Comparison of ENCODE assay signal across 11 mouse cellular contexts in genomic region chr8:90302951-90303350, GRCm38 (mm10). TPM values are rescaled to one million over a fixed set of nuclear protein-coding genes. Genes with fewer than 3 reads are reported as not detected.
DNase-seq lines count a peak whose midpoint lies in the region; ATAC-seq and TF ChIP-seq lines count a peak whose summit lies in the region.
"Had no signal": no experiment of that assay in that cellular context is flagged by ENCODE, and none has a peak within 500 bp of the region (broad histone marks: within the 10 kb centered on the region; RNA-seq: fewer than 3 reads in every experiment).

No protein-coding gene starts in this region.

- WGBS in hindbrain, embryonic 11.5 days: 64% methylated on average over 12 of the region's 12 CpGs
- WGBS in hindbrain, embryonic 10.5 days: 81% methylated on average over 12 of the region's 12 CpGs
- WGBS in embryonic facial prominence, embryonic 15.5 days: 47% methylated on average over 12 of the region's 12 CpGs
- 25% methylated on average over 12 of the region's 12 CpGs for WGBS in hindbrain, embryonic 15.5 days
- 22% methylated on average over 12 of the region's 12 CpGs for WGBS in midbrain, embryonic 14.5 days
- 94% methylated on average over 12 of the region's 12 CpGs for WGBS in thymus, adult 2 months

- no peak overlapping the region for H3K4me3 ChIP-seq in hindbrain, embryonic 11.5 days (ENCODE audit: low read depth, low read length)
- H3K4me3 ChIP-seq in hindbrain, embryonic 10.5 days: no peak overlapping the region
- no peak overlapping the region for H3K4me3 ChIP-seq in embryonic facial prominence, embryonic 15.5 days (replicated peaks)
- no peak overlapping the region for H3K4me3 ChIP-seq in hindbrain, embryonic 15.5 days
- H3K4me3 ChIP-seq in midbrain, embryonic 14.5 days (replicated peaks; ENCODE audit: low read depth, low read length): no peak overlapping the region
- no peak overlapping the region for H3K4me3 ChIP-seq in thymus, adult 2 months (ENCODE audit: control insufficient read depth, insufficient read depth, low read length)
- H3K4me3 ChIP-seq: erythroblast, embryonic 14.5 days; liver, embryonic 12.5 days; myocyte had no signal

- DNase-seq in hindbrain, embryonic 11.5 days (ENCODE audit: low spot score): peak; percentile 34
- no peak for DNase-seq in hindbrain, embryonic 10.5 days (ENCODE audit: low spot score)
- peak; percentile 82 for DNase-seq in midbrain, embryonic 14.5 days
- no peak for DNase-seq in thymus, adult 2 months
- DNase-seq in frontal cortex, postnatal 25 days (ENCODE audit: low spot score in 2 of 2): no peak

- no peaks in the 10 kb centered on the region for H3K27me3 ChIP-seq in hindbrain, embryonic 11.5 days (ENCODE audit: control insufficient read depth, insufficient read depth, low read length)
- no peaks in the 10 kb centered on the region for H3K27me3 ChIP-seq in hindbrain, embryonic 10.5 days (ENCODE audit: insufficient read depth, poor library complexity, severe bottlenecking)
- H3K27me3 ChIP-seq in embryonic facial prominence, embryonic 15.5 days: peaks cover 19% of the 10 kb centered on the region
- no peaks in the 10 kb centered on the region for H3K27me3 ChIP-seq in hindbrain, embryonic 15.5 days
- H3K27me3 ChIP-seq in midbrain, embryonic 14.5 days (ENCODE audit: control insufficient read depth, insufficient read depth, low read length): no peaks in the 10 kb centered on the region
- H3K27me3 ChIP-seq in thymus, adult 2 months (ENCODE audit: control insufficient read depth, insufficient read depth, low read length): no peaks in the 10 kb centered on the region
- H3K27me3 ChIP-seq: liver, embryonic 12.5 days had no signal

- no peaks in the 10 kb centered on the region; the same call in 1 of the 2 replicates for H3K36me3 ChIP-seq in hindbrain, embryonic 11.5 days (ENCODE audit: control insufficient read depth, insufficient read depth, low read length)
- H3K36me3 ChIP-seq in hindbrain, embryonic 10.5 days: peaks cover 32% of the 10 kb centered on the region
- H3K36me3 ChIP-seq in embryonic facial prominence, embryonic 15.5 days: no peaks in the 10 kb centered on the region
- no peaks in the 10 kb centered on the region for H3K36me3 ChIP-seq in hindbrain, embryonic 15.5 days
- 0 out of 2 replicates have a peak, but pooled peaks cover 3% of the 10 kb centered on the region for H3K36me3 ChIP-seq in midbrain, embryonic 14.5 days (ENCODE audit: control insufficient read depth, insufficient read depth, low read length)
- H3K36me3 ChIP-seq in thymus, adult 2 months (ENCODE audit: control insufficient read depth, insufficient read depth, low read length): no peaks in the 10 kb centered on the region
- H3K36me3 ChIP-seq: liver, embryonic 12.5 days had no signal

- no peak overlapping the region for H3K9ac ChIP-seq in hindbrain, embryonic 11.5 days (ENCODE audit: low read depth, low read length)
- no peak overlapping the region for H3K9ac ChIP-seq in embryonic facial prominence, embryonic 15.5 days
- H3K9ac ChIP-seq in hindbrain, embryonic 15.5 days: no peak overlapping the region
- H3K9ac ChIP-seq in midbrain, embryonic 14.5 days (replicated peaks; ENCODE audit: low read length): peak overlapping the region; percentile 34; the same call in 1 of the 2 replicates
- H3K9ac ChIP-seq: liver, embryonic 12.5 days had no signal

- TF ChIP-seq POLR2A in thymus, adult 2 months (IDR thresholded peaks at IDR 0.05; ENCODE audit: control insufficient read depth, extremely low read depth, insufficient read depth, low read length, poor library complexity): no peak

- no peak overlapping the region for H3K4me2 ChIP-seq in hindbrain, embryonic 11.5 days (replicated peaks; ENCODE audit: low read depth, low read length)
- 0 out of 2 replicates have a peak overlapping the region, but pooled peaks have one; percentile 22 for H3K4me2 ChIP-seq in embryonic facial prominence, embryonic 15.5 days (replicated peaks)
- H3K4me2 ChIP-seq in hindbrain, embryonic 15.5 days: peak overlapping the region; percentile 35
- peak overlapping the region; percentile 41 for H3K4me2 ChIP-seq in midbrain, embryonic 14.5 days (ENCODE audit: low read length)
- H3K4me2 ChIP-seq: liver, embryonic 12.5 days had no signal

- H3K4me1 ChIP-seq in hindbrain, embryonic 11.5 days (replicated peaks; ENCODE audit: control insufficient read depth, insufficient read depth, low read length): peaks cover 4% of the 10 kb centered on the region
- H3K4me1 ChIP-seq in hindbrain, embryonic 10.5 days (replicated peaks): peaks cover 38% of the 10 kb centered on the region
- peaks cover 26% of the 10 kb centered on the region for H3K4me1 ChIP-seq in embryonic facial prominence, embryonic 15.5 days
- H3K4me1 ChIP-seq in hindbrain, embryonic 15.5 days (replicated peaks): peaks cover 44% of the 10 kb centered on the region
- H3K4me1 ChIP-seq in midbrain, embryonic 14.5 days (ENCODE audit: control insufficient read depth, insufficient read depth, low read length): peaks cover 60% of the 10 kb centered on the region
- H3K4me1 ChIP-seq in thymus, adult 2 months (replicated peaks; ENCODE audit: control insufficient read depth, insufficient read depth, low read length): no peaks in the 10 kb centered on the region
- H3K4me1 ChIP-seq: liver, embryonic 12.5 days had no signal

- no peaks in the 10 kb centered on the region for H3K9me3 ChIP-seq in hindbrain, embryonic 11.5 days (ENCODE audit: control insufficient read depth, low read length)
- 0 out of 2 replicates have a peak, but pooled peaks cover 8% of the 10 kb centered on the region for H3K9me3 ChIP-seq in hindbrain, embryonic 10.5 days
- H3K9me3 ChIP-seq in embryonic facial prominence, embryonic 15.5 days (replicated peaks): no peaks in the 10 kb centered on the region; the same call in 1 of the 2 replicates
- 0 out of 2 replicates have a peak, but pooled peaks cover 2% of the 10 kb centered on the region for H3K9me3 ChIP-seq in hindbrain, embryonic 15.5 days
- H3K9me3 ChIP-seq in midbrain, embryonic 14.5 days (ENCODE audit: control insufficient read depth, low read length): no peaks in the 10 kb centered on the region

- no peak overlapping the region for H3K27ac ChIP-seq in hindbrain, embryonic 11.5 days (ENCODE audit: low read depth, low read length)
- no peak overlapping the region for H3K27ac ChIP-seq in hindbrain, embryonic 10.5 days
- H3K27ac ChIP-seq in embryonic facial prominence, embryonic 15.5 days (replicated peaks): peak overlapping the region; percentile 30; the same call in 1 of the 2 replicates
- H3K27ac ChIP-seq in hindbrain, embryonic 15.5 days (replicated peaks): peak overlapping the region; percentile 76
- peak overlapping the region; percentile 78 for H3K27ac ChIP-seq in midbrain, embryonic 14.5 days (replicated peaks; ENCODE audit: low read depth, low read length)
- H3K27ac ChIP-seq in thymus, adult 2 months (ENCODE audit: control insufficient read depth, insufficient read depth, low read length): no peak overlapping the region
- H3K27ac ChIP-seq: liver, embryonic 12.5 days had no signal

- ATAC-seq in hindbrain, embryonic 11.5 days (ENCODE audit: low FRiP score): 0 out of 2 replicates have a peak, but pooled peaks have one; percentile 51
- no peak for ATAC-seq in embryonic facial prominence, embryonic 15.5 days (ENCODE audit: insufficient number of reproducible peaks, low FRiP score, low TSS enrichment, low read depth)
- ATAC-seq in hindbrain, embryonic 15.5 days (ENCODE audit: low FRiP score, low read depth): no peak
- peak; percentile 57; the same call in 1 of the 2 replicates for ATAC-seq in midbrain, embryonic 14.5 days (ENCODE audit: low FRiP score, low TSS enrichment)
- no peak for ATAC-seq in granulocyte monocyte progenitor cell, adult 5-6 weeks (replicated peaks; ENCODE audit: poor library complexity, severe bottlenecking)
- ATAC-seq: liver, embryonic 12.5 days had no signal

- TF ChIP-seq CTCF in thymus, adult 2 months (IDR thresholded peaks at IDR 0.05; ENCODE audit: borderline replicate concordance, control insufficient read depth, extremely low read depth, insufficient read depth, low read length, poor library complexity): no peak

RNA-seq across cellular contexts. Expression of gene Tox3, which starts 45.2 kb away (rescaled TPM):
- 29.9 and 40.4 TPM in 2 replicates for polyA plus RNA-seq in hindbrain, embryonic 11.5 days (2014; fragmentation: Nextera tagmentation; extraction: Ambion mirVana)
- polyA plus RNA-seq in hindbrain, embryonic 10.5 days (2016; fragmentation: Nextera tagmentation; extraction: Ambion mirVana): 15.0 and 24.4 TPM in 2 replicates
- 4.8 and 5.7 TPM in 2 replicates for polyA plus RNA-seq in embryonic facial prominence, embryonic 15.5 days (2015; fragmentation: Nextera tagmentation; extraction: Ambion mirVana)
- polyA plus RNA-seq in hindbrain, embryonic 15.5 days (2015; fragmentation: Nextera tagmentation; extraction: Ambion mirVana): 28.0 and 29.4 TPM in 2 replicates
- 40.2 and 42.0 TPM in 2 replicates for polyA plus RNA-seq in midbrain, embryonic 14.5 days (2014; fragmentation: Nextera tagmentation; extraction: Ambion mirVana)
- not detected in 2 replicates for total RNA-seq in granulocyte monocyte progenitor cell, adult 5-6 weeks (2014; fragmentation: Nextera tagmentation)
- not detected in 2 replicates for total RNA-seq in granulocyte monocyte progenitor cell, adult 5-6 weeks (2017)
- polyA plus RNA-seq in thymus, adult 2 months (2012; rRNA removed): 7.8 and 8.4 TPM in 2 replicates
- polyA plus RNA-seq: erythroblast, embryonic 14.5 days; myocyte had no signal

Comparison
In these comparisons a context has a peak if more than half of its experiments do, and no peak if none do; other contexts are left out.
1. ATAC-seq: peak in hindbrain, embryonic 11.5 days (single experiment) and midbrain, embryonic 14.5 days (single experiment); none in embryonic facial prominence, embryonic 15.5 days (single experiment), hindbrain, embryonic 15.5 days (single experiment) and granulocyte monocyte progenitor cell, adult 5-6 weeks (single experiment).
2. DNase-seq: peak in hindbrain, embryonic 11.5 days (single experiment) and midbrain, embryonic 14.5 days (single experiment); none in hindbrain, embryonic 10.5 days (single experiment), thymus, adult 2 months (single experiment) and frontal cortex, postnatal 25 days (0 of 2).
3. H3K27ac ChIP-seq: peak in embryonic facial prominence, embryonic 15.5 days (single experiment), hindbrain, embryonic 15.5 days (single experiment) and midbrain, embryonic 14.5 days (single experiment); none in hindbrain, embryonic 11.5 days (single experiment), hindbrain, embryonic 10.5 days (single experiment) and thymus, adult 2 months (single experiment).